31 mouse cellular contexts compared by ENCODE assay signal in genomic region chr15:101103605-101104304, GRCm38 (mm10). TPM values are rescaled to one million over a fixed set of nuclear protein-coding genes. Genes with fewer than 3 reads are reported as not detected.
"Had no signal": no experiment of that assay in that cellular context is flagged by ENCODE, and none has a peak within 500 bp of the region (broad histone marks: within the 10 kb centered on the region; RNA-seq: fewer than 3 reads in every experiment).

No protein-coding gene starts in this region.

- H3K4me1 ChIP-seq: midbrain, embryonic 15.5 days; neural tube, embryonic 15.5 days had no signal

- ATAC-seq: midbrain, embryonic 15.5 days had no signal

- H3K27me3 ChIP-seq: midbrain, embryonic 15.5 days; neural tube, embryonic 12.5 days; neural tube, embryonic 15.5 days had no signal

- H3K36me3 ChIP-seq: liver, embryonic 13.5 days; midbrain, embryonic 12.5 days; midbrain, embryonic 15.5 days; neural tube, embryonic 12.5 days; neural tube, embryonic 15.5 days had no signal

- H3K27ac ChIP-seq: left cerebral cortex, adult 2 months; liver, embryonic 13.5 days; macrophage; midbrain, embryonic 12.5 days; midbrain, embryonic 15.5 days; neural tube, embryonic 12.5 days; neural tube, embryonic 15.5 days; stomach, postnatal 0 days had no signal

- DNase-seq: kidney, adult 18-20 months; kidney, postnatal 10 days; kidney, postnatal 36 days; layer of hippocampus, postnatal 36 days; liver, embryonic 13.5 days; lung, adult 2 months; lung, postnatal 14 days; right cerebral cortex, adult 18-20 months; right cerebral cortex, postnatal 14 days; right cerebral cortex, postnatal 4 days; thymus, adult 2 months; thymus, postnatal 14 days had no signal

- H3K4me2 ChIP-seq: liver, embryonic 13.5 days; midbrain, embryonic 12.5 days; midbrain, embryonic 15.5 days; neural tube, embryonic 12.5 days; neural tube, embryonic 15.5 days had no signal

- H3K9me3 ChIP-seq: liver, embryonic 13.5 days; midbrain, embryonic 15.5 days; neural tube, embryonic 12.5 days; neural tube, embryonic 15.5 days had no signal

- H3K4me3 ChIP-seq: left cerebral cortex, adult 2 months; liver, embryonic 13.5 days; megakaryocyte, embryonic 14.5 days; midbrain, embryonic 12.5 days; midbrain, embryonic 15.5 days; neural tube, embryonic 12.5 days; neural tube, embryonic 15.5 days had no signal

- H3K9ac ChIP-seq: liver, embryonic 13.5 days; midbrain, embryonic 12.5 days; midbrain, embryonic 15.5 days; neural tube, embryonic 12.5 days; neural tube, embryonic 15.5 days had no signal

RNA-seq across cellular contexts. Expression of gene Ankrd33, which starts 11.8 kb away (rescaled TPM):
- total RNA-seq: layer of hippocampus, postnatal 10 days; layer of hippocampus, postnatal 36 days; left cerebral cortex, adult 2 months; left cerebral cortex, postnatal 10 days; liver, adult 2 months had no signal
- polyA plus RNA-seq: kidney, embryonic 14.5 days; limb, embryonic 11.5 days; limb, embryonic 14.5 days; liver, adult 2 months; liver, embryonic 13.5 days; liver, embryonic 16.5 days; lung, embryonic 16.5 days; macrophage; midbrain, embryonic 12.5 days; midbrain, embryonic 15.5 days; neural tube, embryonic 12.5 days; neural tube, embryonic 15.5 days; stomach, embryonic 14.5 days; stomach, postnatal 0 days; thymus, adult 2 months had no signal

RNA-seq across cellular contexts. Expression of gene Gm47841, which starts 56.6 kb away (rescaled TPM):
- total RNA-seq: layer of hippocampus, adult 8-10 months; layer of hippocampus, postnatal 10 days; layer of hippocampus, postnatal 36 days; left cerebral cortex, adult 2 months; left cerebral cortex, postnatal 36 days; liver, adult 2 months had no signal
- polyA plus RNA-seq: kidney, embryonic 14.5 days; limb, embryonic 11.5 days; liver, adult 2 months; liver, embryonic 13.5 days; liver, embryonic 16.5 days; lung, embryonic 16.5 days; macrophage; midbrain, embryonic 12.5 days; midbrain, embryonic 15.5 days; neural tube, embryonic 12.5 days; stomach, embryonic 14.5 days; stomach, postnatal 0 days; thymus, adult 2 months had no signal
